Mouse (Mus musculus) embryonic fibroblast, embryonic 13.5 days (primary cell): ENCODE measurements around the gene Chst5. TPM values are rescaled to one million over a fixed set of nuclear protein-coding genes. Genes with fewer than 3 reads are reported as not detected.

Source experiments
- H3K27ac ChIP-seq: 2 replicates; pipeline ENCODE4 v1.5.1; 2012; ENCODE audit warnings: low read length, control low read depth, inconsistent platforms; ENCODE audit not compliant: insufficient read depth
- H3K4me1 ChIP-seq: 2 replicates; pipeline ENCODE4 v1.6.1; 2011; ENCODE audit warnings: low read length; ENCODE audit not compliant: control insufficient read depth, insufficient read depth
- H3K4me3 ChIP-seq: 2 replicates; pipeline ENCODE4 v1.5.1; 2011; ENCODE audit warnings: mild to moderate bottlenecking, control low read depth, low read length; ENCODE audit not compliant: insufficient read depth
- CTCF ChIP-seq: IDR thresholded peaks from 2 replicates; pipeline ENCODE4 v1.5.1; 2011; ENCODE audit warnings: mild to moderate bottlenecking, control low read depth, low read length, moderate library complexity, borderline replicate concordance; ENCODE audit not compliant: insufficient read depth
- POLR2A ChIP-seq: IDR thresholded peaks from 2 replicates; pipeline ENCODE4 v1.6.1; 2011; ENCODE audit warnings: low read depth, mild to moderate bottlenecking, control low read depth, low read length, moderate library complexity
- polyA plus RNA-seq: library from polyadenylated mRNA; stranded (reverse); fragments of >200 nt; gene quantifications from 2 replicates; pipeline ENCODE4 v1.2.4, GENCODE M21; 2011; ENCODE audit warnings: low read depth; ENCODE audit not compliant: missing spikeins, insufficient read length

Chst5 gene
- polyA plus RNA-seq, 1 experiment: 0.79 TPM

DNA sequence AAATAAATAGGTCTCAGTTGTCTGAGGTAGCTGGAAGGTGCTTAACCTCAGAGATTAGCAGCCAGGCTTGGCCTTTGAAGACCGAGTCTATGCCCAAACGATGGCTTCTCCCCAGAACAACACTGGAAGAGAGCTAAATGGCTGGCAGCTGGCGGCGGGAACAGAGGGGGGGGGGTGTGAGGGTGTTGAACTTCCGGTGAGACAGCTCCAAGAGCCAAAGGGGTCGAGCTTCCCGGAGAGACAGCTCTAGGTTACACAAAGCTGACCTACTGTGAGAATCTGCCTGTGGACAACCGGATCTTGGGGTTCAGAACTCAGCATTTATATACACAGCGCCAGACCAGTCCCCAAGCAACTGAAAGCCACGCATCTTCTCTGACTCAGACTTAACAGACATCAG lies 11.7 kb downstream of the Chst5 start:
- Histone ChIP-seq H3K27ac (no peak overlapping the region), H3K4me3 (no peak overlapping the region), H3K4me1 (peaks cover 5% of the 10 kb centered on the region; the same call in 1 of the 2 replicates)
- TF ChIP-seq CTCF (no peak), POLR2A (no peak)

DNA sequence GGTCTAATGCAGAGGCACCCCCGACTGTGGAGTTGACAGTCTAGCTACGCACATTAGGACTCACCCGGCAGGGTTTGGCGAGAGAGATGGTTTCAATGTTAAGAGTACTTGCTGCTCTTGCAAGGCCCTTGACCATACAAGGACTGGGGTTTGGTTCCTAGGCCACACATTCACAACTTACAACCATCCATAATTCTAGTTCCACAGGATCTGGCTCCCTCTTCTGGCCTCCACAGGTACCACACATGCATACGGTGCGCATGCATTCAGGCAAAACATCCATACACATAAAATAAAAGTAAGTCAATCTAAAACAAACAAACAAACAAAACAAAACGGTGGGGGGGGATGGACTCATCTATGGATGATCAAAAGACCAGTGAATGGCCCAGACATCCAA lies 15.3 kb downstream of the Chst5 start:
- Histone ChIP-seq H3K4me3 (no peak overlapping the region), H3K4me1 (no peaks in the 10 kb centered on the region), H3K27ac (no peak overlapping the region)
- TF ChIP-seq POLR2A (no peak), CTCF (peak; percentile 17; the same call in 1 of the 2 replicates)

DNA sequence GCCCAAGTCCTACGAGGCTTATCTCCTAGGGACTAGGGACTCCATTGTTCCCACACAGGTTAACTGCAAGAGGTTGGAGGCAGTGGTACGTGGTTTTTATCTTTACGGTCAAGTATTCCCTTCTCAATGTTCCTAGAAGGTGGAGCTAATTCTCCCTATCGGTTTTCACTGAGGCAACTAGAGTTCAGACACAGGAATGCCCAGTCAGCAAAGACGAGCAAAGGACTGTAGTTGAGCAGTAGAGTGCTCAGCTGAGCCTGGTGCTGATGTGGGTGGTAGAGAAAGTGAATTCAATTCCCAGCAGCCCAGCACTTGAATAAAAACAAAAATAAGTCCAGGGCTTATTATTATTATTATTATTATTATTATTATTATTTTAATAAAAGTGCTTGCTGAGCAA lies 17.6 kb downstream of the Chst5 start:
- H3K27ac ChIP-seq: no peak overlapping the region
- H3K4me3 ChIP-seq: no peak overlapping the region
- TF ChIP-seq POLR2A: no peak
- TF ChIP-seq CTCF: no peak
- H3K4me1 ChIP-seq: no peaks in the 10 kb centered on the region

- TF ChIP-seq CTCF (no peak), POLR2A (no peak)
- Histone ChIP-seq H3K4me3 (no peak overlapping the region), H3K27ac (no peak overlapping the region), H3K4me1 (no peaks in the 10 kb centered on the region)
Measured at GRCm38 (mm10) chr8:111891983-111892382, 18.3 kb downstream of the Chst5 start.

DNA sequence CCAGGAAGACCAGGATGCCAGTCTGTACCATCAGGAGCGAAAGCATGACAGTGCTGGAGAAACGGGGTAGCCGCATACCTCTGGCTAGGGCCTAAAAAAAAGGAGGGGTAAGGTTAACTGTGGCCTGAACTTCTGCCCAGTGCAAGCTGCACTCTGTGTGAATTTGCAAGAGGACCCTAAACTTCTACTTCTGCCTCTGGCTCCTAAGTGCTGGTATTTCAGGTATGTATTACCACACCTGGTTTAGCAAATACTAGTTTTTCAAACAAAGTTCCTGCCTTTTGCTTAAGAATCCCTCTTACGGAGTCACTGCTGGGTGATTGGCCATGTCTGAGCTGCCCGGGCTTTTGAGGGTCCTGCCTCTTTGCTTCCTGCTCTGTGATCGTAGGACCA lies 19.3 kb downstream of the Chst5 start:
- Histone ChIP-seq H3K4me1 (no peaks in the 10 kb centered on the region), H3K4me3 (no peak overlapping the region), H3K27ac (no peak overlapping the region)
- TF ChIP-seq POLR2A (no peak), CTCF (no peak)

DNA sequence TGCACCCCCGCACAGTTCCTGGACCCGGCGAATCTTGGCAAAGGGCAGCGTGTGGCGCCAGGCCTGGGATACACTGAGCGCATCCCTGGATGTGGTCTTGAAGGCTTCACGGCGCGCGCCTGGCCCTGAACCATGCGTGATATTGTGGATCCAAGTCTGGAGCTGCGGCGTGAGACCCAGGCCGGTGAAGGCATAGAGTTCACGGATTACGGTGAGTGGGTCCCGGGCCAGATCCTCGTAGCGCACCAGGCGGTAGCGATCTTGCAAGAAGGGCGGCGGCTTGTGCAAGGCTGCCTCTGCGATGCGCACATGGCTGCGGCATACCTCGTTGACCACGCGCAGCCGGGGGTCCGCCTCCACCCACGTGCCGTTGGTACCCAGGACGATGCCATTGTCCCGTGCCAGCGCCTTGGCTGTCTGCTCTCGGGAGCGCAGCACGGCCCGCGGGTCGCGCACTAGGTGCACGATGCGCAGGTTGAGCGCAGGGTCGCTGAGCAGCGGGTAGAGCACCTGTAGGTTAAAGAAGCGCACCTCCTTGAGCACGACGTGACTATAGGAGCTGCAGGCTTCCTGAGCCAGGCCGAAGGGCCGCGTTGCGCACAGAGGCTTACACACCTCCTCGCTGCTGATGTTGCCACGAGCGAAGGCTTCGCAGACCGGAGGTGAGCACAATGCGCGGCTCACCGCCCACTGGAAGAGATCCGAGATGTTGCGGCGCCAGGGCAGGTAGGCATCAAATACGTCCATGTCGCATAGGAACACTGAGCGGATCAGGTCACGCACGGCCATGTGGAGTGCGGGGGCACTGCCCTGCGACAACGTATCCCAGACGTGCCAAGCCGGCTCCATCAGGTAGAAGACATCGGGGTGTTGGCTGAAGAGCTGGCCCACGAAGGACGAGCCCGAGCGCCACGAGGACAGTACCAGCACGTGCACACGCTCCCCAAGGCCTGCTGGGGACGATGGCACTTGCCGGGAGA lies 20.0 kb downstream of the Chst5 start:
- Histone ChIP-seq H3K4me1 (no peaks in the 10 kb centered on the region), H3K27ac (no peak overlapping the region), H3K4me3 (no peak overlapping the region)
- TF ChIP-seq CTCF (no peak), POLR2A (no peak)

DNA sequence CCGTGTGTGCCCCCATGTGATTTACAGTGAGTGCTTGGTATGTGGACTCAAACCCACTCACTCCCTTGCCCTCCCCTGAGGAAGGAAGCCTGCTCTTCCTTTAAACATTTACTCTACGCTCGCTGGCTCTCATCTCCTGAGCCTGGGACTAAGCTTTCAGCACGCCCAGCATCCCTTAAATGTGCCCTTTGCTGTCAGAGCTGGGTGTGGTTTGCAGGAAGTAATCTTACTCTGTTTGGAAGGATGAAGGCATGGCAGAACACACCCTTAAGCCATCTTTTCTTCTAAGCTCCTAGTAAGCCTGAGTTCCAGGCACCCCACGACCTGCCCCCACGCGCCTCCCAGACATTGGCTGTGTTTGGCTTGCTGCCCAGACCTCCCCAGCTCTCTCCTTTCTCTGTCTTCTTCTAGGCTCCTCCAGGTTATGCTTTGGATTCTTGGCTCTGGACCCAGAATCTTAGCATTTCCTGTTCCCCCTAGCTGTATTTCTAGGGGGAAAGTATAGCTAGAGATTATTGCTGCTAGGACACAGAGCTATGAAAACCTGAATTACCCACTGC lies 22.1 kb downstream of the Chst5 start:
- no peak overlapping the region for H3K27ac ChIP-seq
- TF ChIP-seq POLR2A (no peak), CTCF (no peak)
- no peak overlapping the region for H3K4me3 ChIP-seq
- no peaks in the 10 kb centered on the region for H3K4me1 ChIP-seq

GRCm38 (mm10) chr8:111887479-111887878 lies 22.8 kb downstream of the Chst5 start:
- Histone ChIP-seq H3K27ac (no peak overlapping the region), H3K4me1 (no peaks in the 10 kb centered on the region), H3K4me3 (no peak overlapping the region)
- no peak for TF ChIP-seq POLR2A
- no peak for TF ChIP-seq CTCF

DNA sequence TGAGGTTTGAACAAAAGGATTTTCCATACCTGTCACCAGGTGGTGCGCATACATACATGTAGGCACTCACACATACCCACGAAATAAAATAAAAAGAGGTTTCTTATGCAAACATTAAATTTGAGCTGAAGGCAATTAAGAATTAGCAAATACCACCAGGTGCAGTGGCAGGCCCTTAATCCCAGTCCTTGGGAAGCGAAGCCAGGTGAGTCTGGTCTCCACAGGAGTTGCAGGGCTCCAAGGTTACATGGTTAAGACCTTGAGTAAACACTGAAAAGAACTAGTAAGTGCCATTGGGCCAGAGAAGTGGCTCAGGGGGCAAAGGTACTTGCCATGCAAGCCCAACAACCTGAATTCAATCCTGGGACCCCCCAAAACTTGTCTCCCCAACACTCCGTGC lies 26.6 kb downstream of the Chst5 start:
- H3K4me1 ChIP-seq: no peaks in the 10 kb centered on the region
- no peak overlapping the region for H3K4me3 ChIP-seq
- no peak for TF ChIP-seq POLR2A
- no peak for TF ChIP-seq CTCF
- no peak overlapping the region for H3K27ac ChIP-seq

DNA sequence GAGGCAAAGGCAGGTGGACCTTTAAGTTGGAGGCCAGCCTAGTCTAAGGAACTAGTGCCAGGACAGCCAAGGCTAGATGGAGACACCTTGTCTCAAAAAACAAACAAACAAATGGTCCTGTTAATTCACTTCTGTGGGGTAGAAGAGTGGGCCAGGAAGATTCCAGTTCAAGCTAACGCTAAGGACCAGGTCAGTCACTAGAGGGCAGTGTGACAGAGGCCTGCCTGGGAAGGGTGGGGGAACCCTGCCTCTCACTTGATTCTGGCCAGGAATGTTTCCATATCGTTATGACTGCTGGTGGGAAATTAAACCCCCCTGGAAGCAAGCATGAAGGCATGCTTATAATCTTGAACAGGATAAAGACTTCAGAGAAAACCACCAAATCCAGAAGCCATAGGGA lies 28.7 kb downstream of the Chst5 start:
- TF ChIP-seq POLR2A (no peak), CTCF (peak; percentile 94)
- Histone ChIP-seq H3K4me1 (no peaks in the 10 kb centered on the region), H3K27ac (no peak overlapping the region), H3K4me3 (no peak overlapping the region)
